Mouse (Mus musculus): ENCODE results near the gene Faim.

DNA sequence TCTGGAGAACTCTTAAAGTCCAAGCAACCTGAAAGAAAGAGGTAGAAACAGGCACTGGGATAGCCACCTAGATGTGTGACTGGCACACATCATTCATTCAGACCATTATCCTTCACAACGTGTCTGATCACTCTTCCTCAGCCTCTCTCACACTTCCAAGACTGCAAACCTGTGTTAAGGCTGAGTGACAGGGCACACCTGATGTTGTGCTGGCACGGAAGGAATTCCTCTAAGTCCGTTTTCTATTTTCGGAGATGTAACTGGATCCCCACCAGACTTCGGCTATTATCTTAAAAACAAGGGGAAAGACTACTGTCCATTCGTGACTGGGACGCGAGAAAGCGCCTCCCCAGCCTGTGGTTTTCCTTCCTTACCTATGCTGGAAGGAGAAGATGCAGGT lies 32.3 kb upstream of the Faim start:
- TF ChIP-seq CTCF (IDR thresholded peaks at IDR 0.05; ENCODE audit: extremely low read depth, insufficient read length, insufficient replicate concordance, low read depth, low read length) (no peak), POLR2A (IDR thresholded peaks at IDR 0.05; ENCODE audit: low read depth, low read length) (no peak)
